Mouse (Mus musculus) kidney, embryonic 16.5 days (tissue): Measurements from ENCODE around the gene Myo10. TPM values are rescaled to one million over a fixed set of nuclear protein-coding genes. Genes with fewer than 3 reads are reported as not detected.

Experiments
- ATAC-seq: fragments of 200-750 bp; cut with Nextera tagmentation; 2 replicates; pipeline ENCODE4 v1.8.0; 2017; ENCODE audit warnings: moderate TSS enrichment; ENCODE audit not compliant: low FRiP score, low TSS enrichment
- H3K27ac ChIP-seq: fragments of 300-500 bp; sonication (generic); 2 replicates; pipeline ENCODE4 v1.5.1; 2014; ENCODE audit warnings: low read length
- H3K27me3 ChIP-seq: fragments of 300-500 bp; sonication (generic); 2 replicates; pipeline ENCODE4 v1.6.1; 2014; ENCODE audit warnings: low read length, control low read depth, mixed read lengths; ENCODE audit not compliant: insufficient read depth
- H3K36me3 ChIP-seq: fragments of 300-500 bp; sonication (generic); 2 replicates; pipeline ENCODE4 v1.6.1; 2014; ENCODE audit warnings: low read length, control low read depth, mixed read lengths; ENCODE audit not compliant: insufficient read depth
- H3K4me1 ChIP-seq: fragments of 300-500 bp; sonication (generic); 2 replicates; pipeline ENCODE4 v1.6.1; 2014; ENCODE audit warnings: low read length, control low read depth, mixed read lengths; ENCODE audit not compliant: insufficient read depth
- H3K4me2 ChIP-seq: fragments of 300-500 bp; sonication (generic); replicated peaks from 2 replicates; pipeline ENCODE4 v1.6.1; 2014; ENCODE audit warnings: low read depth, low read length
- H3K4me3 ChIP-seq: fragments of 300-500 bp; sonication (generic); 2 replicates; pipeline ENCODE4 v1.5.1; 2014; ENCODE audit warnings: mild to moderate bottlenecking, low read length
- H3K9ac ChIP-seq: fragments of 300-500 bp; sonication (generic); replicated peaks from 2 replicates; pipeline ENCODE4 v1.6.1; 2014; ENCODE audit warnings: low read length
- H3K9me3 ChIP-seq: fragments of 300-500 bp; sonication (generic); 2 replicates; pipeline ENCODE4 v1.6.1; 2016; ENCODE audit warnings: low read length, control low read depth
- WGBS: fragments of 180-500 bp; shearing (Covaris S2); extraction: QIAGEN DNeasy Blood & Tissue Kit; methylation state at CpG from one replicate; pipeline ENCODE4 v1.1.7; 2014; 5-methylcytosine and 5-hydroxymethylcytosine counted together
- polyA plus RNA-seq: library from polyadenylated mRNA; unstranded; fragments of >200 nt; fragmentation: Nextera tagmentation; extraction: Ambion mirVana; gene quantifications from 2 replicates; pipeline ENCODE4 v1.2.1, GENCODE M21; 2015

Myo10 gene
- polyA plus RNA-seq, 1 experiment from 2014 or later, result 33.2 TPM

DNA sequence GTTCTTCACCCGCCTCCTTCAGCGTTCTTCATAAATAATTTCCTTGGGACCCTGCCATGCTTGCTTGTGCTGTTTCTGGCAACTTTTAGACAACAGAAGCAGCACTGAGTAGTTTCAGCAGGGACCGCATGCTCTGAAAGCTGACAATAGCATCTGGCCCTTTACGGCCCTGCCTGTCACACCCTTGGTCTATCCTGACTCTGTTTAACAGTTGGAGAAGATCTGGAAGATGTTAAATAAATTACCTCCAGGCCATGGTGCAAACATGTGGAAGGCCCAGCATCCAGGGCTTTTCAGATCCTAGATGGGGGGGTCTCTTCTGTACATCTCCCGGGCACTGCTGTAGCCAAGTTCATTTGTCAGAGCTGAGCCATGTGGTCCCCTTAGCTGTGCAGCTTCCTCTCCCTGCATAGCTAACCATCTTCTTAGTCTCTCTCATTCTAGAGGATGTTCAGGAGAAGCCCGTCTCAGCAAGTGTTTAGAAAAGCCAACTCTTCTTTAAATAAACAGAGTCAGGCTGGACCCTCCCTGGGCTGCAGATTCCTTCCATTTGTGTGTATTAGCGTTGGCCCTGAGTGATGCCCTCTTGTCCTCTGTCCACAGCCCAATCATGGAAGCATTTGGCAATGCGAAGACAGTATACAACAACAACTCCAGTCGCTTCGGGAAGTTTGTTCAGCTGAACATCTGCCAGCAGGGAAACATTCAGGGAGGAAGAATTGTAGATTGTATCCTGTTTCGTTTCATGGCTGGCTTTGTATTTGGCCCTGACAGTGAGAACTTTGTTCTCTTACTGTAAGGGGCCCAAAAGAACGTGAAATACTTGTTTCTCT, 101.2 kb downstream of the Myo10 start:
- no peak overlapping the region for H3K4me3 ChIP-seq
- no peak overlapping the region for H3K4me2 ChIP-seq
- H3K9me3 ChIP-seq, result no peaks in the 10 kb centered on the region
- ATAC-seq, result peak; percentile 72
- no peak overlapping the region for H3K9ac ChIP-seq
- WGBS, result 51% methylated on average over 12 of the region's 12 CpGs
- H3K36me3 ChIP-seq, result peaks cover 50% of the 10 kb centered on the region
- no peaks in the 10 kb centered on the region for H3K4me1 ChIP-seq
- peak overlapping the region; percentile 51; the same call in 1 of the 2 replicates for H3K27ac ChIP-seq
- H3K27me3 ChIP-seq, result no peaks in the 10 kb centered on the region

DNA sequence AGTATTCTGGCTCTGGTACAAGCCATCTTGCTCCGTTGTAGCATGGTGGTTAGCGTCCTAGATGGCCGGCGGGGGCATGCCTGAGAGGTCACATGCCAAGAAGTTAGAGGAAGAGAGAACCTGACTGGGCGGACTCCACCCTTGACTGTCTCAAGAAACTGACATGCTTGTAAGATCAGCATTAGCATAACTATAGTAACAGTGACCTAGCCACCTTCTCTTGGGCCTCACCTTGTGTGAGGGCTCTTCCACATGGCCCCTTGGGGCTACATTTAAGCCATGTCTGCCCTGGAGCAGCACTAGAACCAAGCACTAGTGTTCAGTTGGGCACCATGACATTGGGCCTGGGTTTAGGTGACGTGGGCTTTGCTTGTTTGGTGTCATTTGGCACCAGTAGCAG, 102.2 kb downstream of the Myo10 start:
- H3K4me3 ChIP-seq, result no peak overlapping the region
- peaks cover 50% of the 10 kb centered on the region for H3K36me3 ChIP-seq
- H3K27ac ChIP-seq, result no peak overlapping the region
- no peak for ATAC-seq
- H3K4me2 ChIP-seq, result no peak overlapping the region
- 92% methylated on average over 6 of the region's 6 CpGs for WGBS
- no peaks in the 10 kb centered on the region for H3K4me1 ChIP-seq
- H3K9ac ChIP-seq, result no peak overlapping the region
- no peaks in the 10 kb centered on the region for H3K27me3 ChIP-seq
- no peaks in the 10 kb centered on the region for H3K9me3 ChIP-seq

GRCm38 (mm10) chr15:25726814-25727213, 104.5 kb downstream of the Myo10 start:
- Histone ChIP-seq H3K9me3 (no peaks in the 10 kb centered on the region), H3K27ac (no peak overlapping the region), H3K27me3 (no peaks in the 10 kb centered on the region), H3K4me2 (no peak overlapping the region), H3K36me3 (peaks cover 55% of the 10 kb centered on the region), H3K9ac (no peak overlapping the region), H3K4me1 (no peaks in the 10 kb centered on the region), H3K4me3 (no peak overlapping the region)
- no peak for ATAC-seq
- WGBS, result 92% methylated on average over 5 of the region's 5 CpGs

DNA sequence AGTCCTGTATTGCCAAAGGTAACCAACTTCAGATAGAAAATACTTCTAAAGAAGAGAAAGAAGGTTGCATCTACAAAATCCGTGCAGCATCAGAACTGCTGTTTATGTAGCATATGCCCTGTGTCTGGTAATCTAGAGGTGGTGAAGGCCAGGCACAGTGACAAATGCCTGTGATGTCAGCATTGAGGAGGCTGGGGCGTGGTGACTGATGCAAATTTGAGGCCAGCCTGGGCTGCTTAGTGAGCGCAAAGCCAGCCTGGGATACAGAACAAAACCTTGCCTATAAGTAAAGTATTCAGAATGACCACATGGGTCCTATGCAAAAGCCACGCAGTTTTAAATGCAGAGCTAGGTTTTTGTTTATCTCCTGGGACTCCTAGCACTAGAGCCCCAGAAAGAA, 106.2 kb downstream of the Myo10 start:
- H3K27ac ChIP-seq, result no peak overlapping the region
- no peaks in the 10 kb centered on the region for H3K4me1 ChIP-seq
- H3K4me2 ChIP-seq, result no peak overlapping the region
- H3K9ac ChIP-seq, result no peak overlapping the region
- ATAC-seq, result no peak
- H3K4me3 ChIP-seq, result no peak overlapping the region
- H3K36me3 ChIP-seq, result peaks cover 49% of the 10 kb centered on the region
- no peaks in the 10 kb centered on the region for H3K27me3 ChIP-seq
- WGBS, result 82% methylated on average over 4 of the region's 4 CpGs
- no peaks in the 10 kb centered on the region for H3K9me3 ChIP-seq

DNA sequence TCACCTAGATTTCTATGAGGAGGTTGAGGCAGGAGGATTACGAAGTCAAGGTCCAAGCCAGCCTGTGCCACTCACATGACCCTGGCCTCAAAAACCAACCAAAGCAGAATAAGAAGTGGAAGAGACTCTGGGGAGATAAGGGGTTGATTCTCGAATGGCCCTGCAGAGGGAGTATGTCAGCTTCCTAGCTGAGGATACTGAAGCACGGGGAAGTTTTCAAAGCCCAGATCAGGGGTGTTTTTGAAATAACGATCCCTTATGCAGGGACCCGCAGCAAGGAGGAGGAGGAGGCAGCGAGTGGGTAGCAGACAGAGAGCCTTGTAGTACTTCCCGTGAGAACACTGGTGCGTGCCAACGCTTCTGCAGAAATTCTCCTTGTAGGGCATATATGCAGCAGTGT, 108.7 kb downstream of the Myo10 start:
- Histone ChIP-seq H3K4me2 (no peak overlapping the region), H3K27me3 (no peaks in the 10 kb centered on the region), H3K27ac (no peak overlapping the region), H3K4me1 (no peaks in the 10 kb centered on the region), H3K9ac (no peak overlapping the region), H3K4me3 (no peak overlapping the region), H3K9me3 (no peaks in the 10 kb centered on the region), H3K36me3 (peaks cover 52% of the 10 kb centered on the region)
- 60% methylated on average over 9 of the region's 9 CpGs for WGBS
- no peak for ATAC-seq

GRCm38 (mm10) chr15:25732758-25733428, 110.6 kb downstream of the Myo10 start:
- no peaks in the 10 kb centered on the region for H3K27me3 ChIP-seq
- H3K36me3 ChIP-seq, result peaks cover 56% of the 10 kb centered on the region
- H3K27ac ChIP-seq, result no peak overlapping the region
- no peak overlapping the region for H3K4me2 ChIP-seq
- ATAC-seq, result no peak
- H3K9ac ChIP-seq, result no peak overlapping the region
- no peaks in the 10 kb centered on the region for H3K9me3 ChIP-seq
- no peaks in the 10 kb centered on the region for H3K4me1 ChIP-seq
- H3K4me3 ChIP-seq, result no peak overlapping the region
- 85% methylated on average over 8 of the region's 8 CpGs for WGBS

GRCm38 (mm10) chr15:25733739-25734430, 111.6 kb downstream of the Myo10 start:
- ATAC-seq, result no peak
- WGBS, result 91% methylated on average over 11 of the region's 11 CpGs

DNA sequence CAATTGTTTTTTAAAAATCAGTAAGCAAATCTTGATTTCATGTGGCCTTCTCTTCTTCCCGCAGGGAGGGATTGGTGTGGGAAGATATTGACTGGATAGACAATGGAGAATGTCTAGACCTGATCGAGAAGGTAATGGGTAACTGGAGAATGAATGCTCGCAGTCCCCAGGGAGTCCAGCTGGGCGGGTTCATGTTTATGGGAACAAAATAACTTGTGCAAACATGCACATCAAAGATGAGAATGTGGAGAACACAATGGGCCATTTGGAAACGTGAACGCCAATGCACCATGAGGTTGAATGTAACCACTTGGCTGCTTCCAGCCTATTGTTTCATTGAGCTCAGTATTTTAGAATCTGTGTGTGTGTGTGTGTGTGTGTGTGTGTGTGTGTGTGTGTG, 114.2 kb downstream of the Myo10 start:
- no peaks in the 10 kb centered on the region for H3K9me3 ChIP-seq
- no peaks in the 10 kb centered on the region for H3K4me1 ChIP-seq
- H3K27ac ChIP-seq, result no peak overlapping the region
- 88% methylated on average over 6 of the region's 6 CpGs for WGBS
- no peak overlapping the region for H3K4me3 ChIP-seq
- H3K36me3 ChIP-seq, result peaks cover 73% of the 10 kb centered on the region
- ATAC-seq, result no peak
- no peaks in the 10 kb centered on the region for H3K27me3 ChIP-seq
- no peak overlapping the region for H3K9ac ChIP-seq
- H3K4me2 ChIP-seq, result no peak overlapping the region

More at GRCm38 (mm10) chr15:25733739-25734430, 111.6 kb downstream of the Myo10 start:
- Histone ChIP-seq H3K4me1 (no peaks in the 10 kb centered on the region), H3K4me2 (no peak overlapping the region), H3K9ac (no peak overlapping the region), H3K27me3 (no peaks in the 10 kb centered on the region), H3K27ac (no peak overlapping the region), H3K4me3 (no peak overlapping the region), H3K9me3 (no peaks in the 10 kb centered on the region), H3K36me3 (peaks cover 58% of the 10 kb centered on the region)

DNA sequence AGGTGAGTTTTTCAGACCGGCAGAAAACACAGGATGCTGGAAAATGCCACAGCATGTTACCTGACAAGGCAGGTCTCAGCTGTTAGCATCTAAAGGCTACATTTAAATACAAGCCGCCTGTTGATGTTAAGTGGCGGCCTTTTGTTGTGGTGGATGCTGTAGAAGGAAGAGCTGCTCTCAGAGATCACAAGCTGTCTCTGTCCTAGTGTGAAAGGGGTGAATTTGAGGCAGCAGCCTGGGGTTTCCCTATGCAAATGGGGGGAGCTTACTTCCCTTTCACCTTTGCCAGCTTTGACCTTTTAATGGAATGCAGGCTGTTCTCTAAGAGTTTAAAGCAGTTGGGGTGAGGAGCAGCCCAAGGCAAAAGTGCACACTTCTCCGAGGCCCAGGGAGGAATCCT, 117.9 kb downstream of the Myo10 start:
- no peaks in the 10 kb centered on the region for H3K27me3 ChIP-seq
- H3K4me1 ChIP-seq, result no peaks in the 10 kb centered on the region
- peak overlapping the region; percentile 55; the same call in 1 of the 2 replicates for H3K27ac ChIP-seq
- H3K36me3 ChIP-seq, result peaks cover 73% of the 10 kb centered on the region
- H3K4me3 ChIP-seq, result no peak overlapping the region
- WGBS, result 69% methylated on average over 4 of the region's 4 CpGs
- H3K9ac ChIP-seq, result no peak overlapping the region
- H3K9me3 ChIP-seq, result no peaks in the 10 kb centered on the region
- no peak for ATAC-seq
- no peak overlapping the region for H3K4me2 ChIP-seq
